Comparison of ENCODE assay signal across 20 mouse cellular contexts in the genomic region with DNA sequence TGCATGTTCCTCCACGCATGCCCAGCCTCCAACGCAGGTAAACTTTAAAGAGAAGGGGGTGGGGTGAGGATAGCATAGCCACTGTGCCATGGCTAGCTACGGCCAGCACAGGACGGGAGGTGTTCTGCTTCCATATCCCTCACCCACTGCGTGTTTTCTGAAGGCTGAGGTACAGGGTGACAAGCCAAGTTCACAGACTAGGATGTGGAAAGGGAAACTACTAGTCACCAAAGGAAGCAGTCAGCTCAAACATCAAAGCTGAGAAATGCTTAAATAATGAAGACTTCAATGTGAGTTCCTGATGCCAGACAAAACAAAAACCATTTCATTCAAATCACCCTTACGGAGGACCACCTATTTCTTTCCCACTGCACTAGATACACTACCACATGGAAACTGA.
DNase-seq lines count a peak whose midpoint lies in the region; ATAC-seq and TF ChIP-seq lines count a peak whose summit lies in the region.
"Had no signal": no experiment of that assay in that cellular context is flagged by ENCODE, and none has a peak within 500 bp of the region (broad histone marks: within the 10 kb centered on the region; RNA-seq: fewer than 3 reads in every experiment).

No protein-coding gene starts in this region.

- H3K4me2 ChIP-seq in liver, postnatal 0 days (ENCODE audit: low read depth, low read length) = peak overlapping the region; percentile 13; the same call in 1 of the 2 replicates
- H3K4me2 ChIP-seq in liver, embryonic 12.5 days = no peak overlapping the region
- H3K4me2 ChIP-seq: heart, embryonic 15.5 days; hindbrain, embryonic 14.5 days had no signal

- no peak for TF ChIP-seq EP300 in liver, postnatal 0 days (IDR thresholded peaks at IDR 0.05; ENCODE audit: low read depth)

- no peak overlapping the region for H3K9ac ChIP-seq in liver, postnatal 0 days (replicated peaks)
- H3K9ac ChIP-seq in liver, embryonic 12.5 days = no peak overlapping the region
- H3K9ac ChIP-seq: heart, embryonic 15.5 days; hindbrain, embryonic 14.5 days had no signal

- 62% methylated on average over 6 of the region's 6 CpGs for WGBS in liver, postnatal 0 days (ENCODE audit: insufficient replicate concordance)
- WGBS in liver, embryonic 12.5 days (ENCODE audit: insufficient replicate concordance) = 74% methylated on average over 6 of the region's 6 CpGs

- DNase-seq in heart, adult 11 months = peak; percentile 90
- no peak for DNase-seq in heart, adult 9 months (ENCODE audit: low spot score in 2 of 2)
- no peak for DNase-seq in liver, postnatal 0 days
- DNase-seq in embryo, embryonic 9.5 days (ENCODE audit: extremely low spot score) = no peak
- no peak for DNase-seq in spleen, postnatal 14 days (ENCODE audit: low spot score in 2 of 2)
- DNase-seq: adrenal gland, adult 2 months; adrenal gland, postnatal 25 days; cerebellum, adult 18-20 months; cerebellum, adult 9-11 months; cerebellum, postnatal 36 days; gastrocnemius, adult 2 months; gastrocnemius, postnatal 25 days had no signal

- H3K4me1 ChIP-seq in liver, postnatal 0 days (ENCODE audit: insufficient read depth) = peaks cover 12% of the 10 kb centered on the region
- H3K4me1 ChIP-seq in liver, embryonic 12.5 days = peaks cover 6% of the 10 kb centered on the region; the same call in 1 of the 2 replicates

- H3K36me3 ChIP-seq in liver, postnatal 0 days (replicated peaks; ENCODE audit: insufficient read depth, low read length) = 0 out of 2 replicates have a peak, but pooled peaks cover 14% of the 10 kb centered on the region
- H3K36me3 ChIP-seq in liver, embryonic 12.5 days = no peaks in the 10 kb centered on the region
- H3K36me3 ChIP-seq: embryonic facial prominence, embryonic 10.5 days; heart, embryonic 10.5 days; heart, embryonic 15.5 days; hindbrain, embryonic 10.5 days had no signal

- no peaks in the 10 kb centered on the region for H3K27me3 ChIP-seq in liver, postnatal 0 days (ENCODE audit: insufficient read depth, low read length)
- H3K27me3 ChIP-seq in liver, embryonic 12.5 days (replicated peaks) = no peaks in the 10 kb centered on the region
- H3K27me3 ChIP-seq: heart, embryonic 15.5 days had no signal

- TF ChIP-seq CTCF in liver, postnatal 0 days (IDR thresholded peaks at IDR 0.05; ENCODE audit: low read depth) = no peak

- ATAC-seq in liver, postnatal 0 days = no peak
- ATAC-seq in liver, embryonic 12.5 days = no peak
- peak; percentile 82 for ATAC-seq in inflammation-experienced regulatory T-cells, adult 6 months
- ATAC-seq: forebrain, embryonic 14.5 days had no signal

- H3K27ac ChIP-seq in liver, postnatal 0 days (ENCODE audit: low read depth) = no peak overlapping the region
- no peak overlapping the region for H3K27ac ChIP-seq in liver, embryonic 12.5 days
- H3K27ac ChIP-seq: embryonic facial prominence, embryonic 10.5 days; gastrocnemius, adult 2 months; heart, embryonic 10.5 days; heart, embryonic 15.5 days; hindbrain, embryonic 10.5 days; hindbrain, embryonic 14.5 days had no signal

- H3K4me3 ChIP-seq in liver, postnatal 0 days (ENCODE audit: low read depth, low read length) = no peak overlapping the region
- H3K4me3 ChIP-seq in liver, embryonic 12.5 days = no peak overlapping the region
- H3K4me3 ChIP-seq: embryonic facial prominence, embryonic 10.5 days; gastrocnemius, adult 2 months; heart, embryonic 10.5 days; heart, embryonic 15.5 days; hindbrain, embryonic 10.5 days had no signal

- H3K9me3 ChIP-seq in liver, postnatal 0 days (ENCODE audit: low read length) = no peaks in the 10 kb centered on the region
- no peaks in the 10 kb centered on the region for H3K9me3 ChIP-seq in liver, embryonic 12.5 days (replicated peaks)
- H3K9me3 ChIP-seq: embryonic facial prominence, embryonic 10.5 days; heart, embryonic 10.5 days; heart, embryonic 15.5 days; hindbrain, embryonic 10.5 days had no signal
